Mouse (Mus musculus): ENCODE results near the gene Dnajc6.

DNA sequence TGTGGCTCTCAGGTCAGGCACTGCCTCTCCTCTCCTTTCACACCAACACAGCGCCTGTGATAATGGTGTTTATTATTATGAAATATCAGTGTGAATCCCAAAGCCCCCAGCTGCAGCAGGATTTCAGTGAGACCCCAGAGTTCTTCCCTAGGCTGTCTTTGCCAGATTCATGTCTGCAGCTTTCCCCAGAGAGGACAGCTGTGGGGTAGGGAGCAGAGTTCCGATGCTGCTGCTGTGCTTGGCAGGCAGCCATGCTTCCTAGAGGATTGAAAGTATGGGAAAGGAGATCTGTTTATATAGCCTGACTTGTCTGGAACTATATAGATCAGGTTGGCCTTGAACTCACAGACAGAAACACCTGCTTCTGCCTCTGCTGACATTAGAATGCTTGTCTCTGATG, 34.4 kb upstream of the Dnajc6 start:
- TF ChIP-seq GATA1 (IDR thresholded peaks at IDR 0.05; ENCODE audit: low read length) (no peak), TAL1 (IDR thresholded peaks at IDR 0.05; ENCODE audit: low read length) (no peak)
